Comparison of ENCODE assay signal across 8 mouse cellular contexts in genomic region chr5:140264825-140265575, GRCm38 (mm10). TPM values are rescaled to one million over a fixed set of nuclear protein-coding genes. Genes with fewer than 3 reads are reported as not detected.
DNase-seq lines count a peak whose midpoint lies in the region; ATAC-seq and TF ChIP-seq lines count a peak whose summit lies in the region.

No protein-coding gene starts in this region.

- H3K4me3 ChIP-seq in embryonic facial prominence, embryonic 15.5 days (replicated peaks) = no peak overlapping the region
- H3K4me3 ChIP-seq in hindbrain, embryonic 13.5 days = no peak overlapping the region
- H3K4me3 ChIP-seq in stomach, postnatal 0 days (ENCODE audit: low read depth, low read length) = no peak overlapping the region

- no peak for TF ChIP-seq CTCF in stomach, postnatal 0 days (IDR thresholded peaks at IDR 0.05; ENCODE audit: low read depth)

- H3K4me1 ChIP-seq in embryonic facial prominence, embryonic 15.5 days = peaks cover 17% of the 10 kb centered on the region; the same call in 1 of the 2 replicates
- peaks cover 33% of the 10 kb centered on the region for H3K4me1 ChIP-seq in hindbrain, embryonic 13.5 days (replicated peaks)
- H3K4me1 ChIP-seq in stomach, postnatal 0 days (replicated peaks; ENCODE audit: control insufficient read depth, insufficient read depth) = no peaks in the 10 kb centered on the region

- H3K9me3 ChIP-seq in embryonic facial prominence, embryonic 15.5 days (replicated peaks) = no peaks in the 10 kb centered on the region
- no peaks in the 10 kb centered on the region for H3K9me3 ChIP-seq in hindbrain, embryonic 13.5 days
- no peaks in the 10 kb centered on the region for H3K9me3 ChIP-seq in stomach, postnatal 0 days (ENCODE audit: control insufficient read depth, low read length)

- no peak for TF ChIP-seq EP300 in stomach, postnatal 0 days (optimal IDR thresholded peaks at IDR 0.05)

- no peak overlapping the region for H3K9ac ChIP-seq in embryonic facial prominence, embryonic 15.5 days
- H3K9ac ChIP-seq in hindbrain, embryonic 13.5 days = peak overlapping the region; percentile 46; the same call in 1 of the 2 replicates
- H3K9ac ChIP-seq in stomach, postnatal 0 days (ENCODE audit: low read length) = no peak overlapping the region

- WGBS in embryonic facial prominence, embryonic 15.5 days = 76% methylated on average over 5 of the region's 5 CpGs
- 68% methylated on average over 5 of the region's 5 CpGs for WGBS in hindbrain, embryonic 13.5 days
- WGBS in stomach, postnatal 0 days = 72% methylated on average over 5 of the region's 5 CpGs

- no peaks in the 10 kb centered on the region for H3K27me3 ChIP-seq in embryonic facial prominence, embryonic 15.5 days
- H3K27me3 ChIP-seq in hindbrain, embryonic 13.5 days = no peaks in the 10 kb centered on the region
- no peaks in the 10 kb centered on the region for H3K27me3 ChIP-seq in stomach, postnatal 0 days (ENCODE audit: control insufficient read depth, insufficient read depth, low read length)

- H3K27ac ChIP-seq in embryonic facial prominence, embryonic 15.5 days (replicated peaks) = peak overlapping the region; percentile 69
- peak overlapping the region; percentile 79 for H3K27ac ChIP-seq in hindbrain, embryonic 13.5 days
- no peak overlapping the region; the same call in 1 of the 2 replicates for H3K27ac ChIP-seq in stomach, postnatal 0 days (replicated peaks)

- ATAC-seq in embryonic facial prominence, embryonic 15.5 days (ENCODE audit: insufficient number of reproducible peaks, low FRiP score, low TSS enrichment, low read depth) = 0 out of 2 replicates have a peak, but pooled peaks have one; percentile 27
- 0 out of 2 replicates have a peak, but pooled peaks have one; percentile 30 for ATAC-seq in hindbrain, embryonic 13.5 days (ENCODE audit: low FRiP score)
- ATAC-seq in stomach, postnatal 0 days (ENCODE audit: low FRiP score, low TSS enrichment) = peak; percentile 51; the same call in 1 of the 2 replicates

- peaks cover 5% of the 10 kb centered on the region; the same call in 1 of the 2 replicates for H3K36me3 ChIP-seq in embryonic facial prominence, embryonic 15.5 days
- H3K36me3 ChIP-seq in hindbrain, embryonic 13.5 days = peaks cover 9% of the 10 kb centered on the region
- H3K36me3 ChIP-seq in stomach, postnatal 0 days (ENCODE audit: control insufficient read depth, insufficient read depth, low read length) = peaks cover 3% of the 10 kb centered on the region; the same call in 1 of the 2 replicates

- peak; percentile 24 for DNase-seq in adrenal gland, adult 2 months
- DNase-seq in adrenal gland, adult 8-10 months = no peak
- DNase-seq in lung, postnatal 36 days = peak; percentile 38
- no peak for DNase-seq in stomach, postnatal 0 days (ENCODE audit: low spot score)
- no peak for DNase-seq in cerebellum, adult 9-11 months
- DNase-seq in layer of hippocampus, postnatal 25 days (ENCODE audit: extremely low spot score in 1 of 2, low spot score in 1 of 2) = no peak

- no peak overlapping the region for H3K4me2 ChIP-seq in embryonic facial prominence, embryonic 15.5 days (replicated peaks)
- no peak overlapping the region for H3K4me2 ChIP-seq in hindbrain, embryonic 13.5 days
- H3K4me2 ChIP-seq in stomach, postnatal 0 days (replicated peaks; ENCODE audit: low read depth) = no peak overlapping the region

RNA-seq across cellular contexts. Expression of gene Mad1l1, which starts 56.4 kb away (rescaled TPM):
- total RNA-seq in adrenal gland, adult 2 months (2021) = 10 to 100 TPM; 12.4 to 20.5 TPM
- 15.8 and 21.0 TPM in 2 replicates for polyA plus RNA-seq in adrenal gland, adult 2 months (2012; rRNA removed)
- 10 to 100 TPM; 16.3 to 28.0 (median 21.1) TPM for total RNA-seq in adrenal gland, adult 8-10 months (2022)
- polyA plus RNA-seq in embryonic facial prominence, embryonic 15.5 days (2015; fragmentation: Nextera tagmentation; extraction: Ambion mirVana) = 48.2 and 49.7 TPM in 2 replicates
- 33.2 and 34.1 TPM in 2 replicates for polyA plus RNA-seq in hindbrain, embryonic 13.5 days (2015; fragmentation: Nextera tagmentation; extraction: Ambion mirVana)
- 14.2 and 15.3 TPM in 2 replicates for polyA plus RNA-seq in stomach, postnatal 0 days (2015; fragmentation: Nextera tagmentation; extraction: Ambion mirVana)
- 10 to 100 TPM; 17.6 to 18.6 TPM for total RNA-seq in layer of hippocampus, postnatal 25 days (2021)

RNA-seq across cellular contexts. Expression of gene Nudt1, which starts 56.5 kb away (rescaled TPM):
- 10 to 100 TPM; 15.0 to 18.2 TPM for total RNA-seq in adrenal gland, adult 2 months (2021)
- polyA plus RNA-seq in adrenal gland, adult 2 months (2012; rRNA removed) = 5.1 and 6.3 TPM in 2 replicates
- 10 to 100 TPM; 16.3 to 25.3 (median 22.0) TPM for total RNA-seq in adrenal gland, adult 8-10 months (2022)
- polyA plus RNA-seq in embryonic facial prominence, embryonic 15.5 days (2015; fragmentation: Nextera tagmentation; extraction: Ambion mirVana) = 39.2 and 46.9 TPM in 2 replicates
- 26.8 and 28.6 TPM in 2 replicates for polyA plus RNA-seq in hindbrain, embryonic 13.5 days (2015; fragmentation: Nextera tagmentation; extraction: Ambion mirVana)
- 24.8 and 25.3 TPM in 2 replicates for polyA plus RNA-seq in stomach, postnatal 0 days (2015; fragmentation: Nextera tagmentation; extraction: Ambion mirVana)
- total RNA-seq in layer of hippocampus, postnatal 25 days (2021) = 1 to 10 TPM; 3.7 to 6.5 TPM

Comparison
In these comparisons a context has a peak if more than half of its experiments do, and no peak if none do; other contexts are left out.
1. DNase-seq: peak in adrenal gland, adult 2 months (single experiment) and lung, postnatal 36 days (single experiment); none in adrenal gland, adult 8-10 months (single experiment), stomach, postnatal 0 days (single experiment), cerebellum, adult 9-11 months (single experiment) and layer of hippocampus, postnatal 25 days (0 of 2).
2. Peak in every context shown above with its lines, with median percentiles within 50 percentile points of each other: ATAC-seq.